Mouse (Mus musculus) midbrain, embryonic 14.5 days (tissue): ENCODE data around the gene 1700102P08Rik. TPM values are rescaled to one million over a fixed set of nuclear protein-coding genes. Genes with fewer than 3 reads are reported as not detected.

Experiments
- ATAC-seq: fragments of 200-750 bp; cut with Nextera tagmentation; 2 replicates; pipeline ENCODE4 v1.8.0; 2017; ENCODE audit warnings: moderate number of reproducible peaks, moderate library complexity; ENCODE audit not compliant: low FRiP score, low TSS enrichment
- DNase-seq: peaks from one replicate; pipeline ENCODE4 v3.0.0-alpha.2; 2015
- H3K27ac ChIP-seq: fragments of 300-500 bp; sonication (generic); replicated peaks from 2 replicates; pipeline ENCODE4 v1.5.1; 2014; ENCODE audit warnings: mild to moderate bottlenecking, low read depth, low read length, moderate library complexity
- H3K27me3 ChIP-seq: fragments of 300-500 bp; sonication (generic); 2 replicates; pipeline ENCODE4 v1.6.1; 2014; ENCODE audit warnings: low read length, control low read depth, mixed read lengths; ENCODE audit not compliant: control insufficient read depth, insufficient read depth
- H3K36me3 ChIP-seq: fragments of 300-500 bp; sonication (generic); 2 replicates; pipeline ENCODE4 v1.6.1; 2014; ENCODE audit warnings: low read length, control low read depth; ENCODE audit not compliant: control insufficient read depth, insufficient read depth
- H3K4me1 ChIP-seq: fragments of 300-500 bp; sonication (generic); 2 replicates; pipeline ENCODE4 v1.6.1; 2014; ENCODE audit warnings: mild to moderate bottlenecking, antibody characterized with exemption, low read length, control low read depth; ENCODE audit not compliant: control insufficient read depth, insufficient read depth
- H3K4me2 ChIP-seq: fragments of 300-500 bp; sonication (generic); 2 replicates; pipeline ENCODE4 v1.6.1; 2014; ENCODE audit warnings: mild to moderate bottlenecking, low read length, moderate library complexity
- H3K4me3 ChIP-seq: fragments of 300-500 bp; sonication (generic); replicated peaks from 2 replicates; pipeline ENCODE4 v1.5.1; 2014; ENCODE audit warnings: low read depth, low read length
- H3K9ac ChIP-seq: fragments of 300-500 bp; sonication (generic); replicated peaks from 2 replicates; pipeline ENCODE4 v1.6.1; 2014; ENCODE audit warnings: mild to moderate bottlenecking, low read length, moderate library complexity
- H3K9me3 ChIP-seq: fragments of 300-500 bp; sonication (generic); 2 replicates; pipeline ENCODE4 v1.6.1; 2016; ENCODE audit warnings: low read length, control low read depth, mixed read lengths; ENCODE audit not compliant: control insufficient read depth
- WGBS: fragments of 180-500 bp; shearing (Covaris S2); extraction: QIAGEN DNeasy Blood & Tissue Kit; methylation state at CpG from one replicate; pipeline ENCODE4 v1.1.7; 2014; 5-methylcytosine and 5-hydroxymethylcytosine counted together
- polyA plus RNA-seq: library from polyadenylated mRNA; unstranded; fragments of >200 nt; fragmentation: Nextera tagmentation; extraction: Ambion mirVana; gene quantifications from 2 replicates; pipeline ENCODE4 v1.2.1, GENCODE M21; 2014

The 1700102P08Rik gene
- polyA plus RNA-seq, 1 experiment from 2014 or later, result 1.6 TPM

DNA sequence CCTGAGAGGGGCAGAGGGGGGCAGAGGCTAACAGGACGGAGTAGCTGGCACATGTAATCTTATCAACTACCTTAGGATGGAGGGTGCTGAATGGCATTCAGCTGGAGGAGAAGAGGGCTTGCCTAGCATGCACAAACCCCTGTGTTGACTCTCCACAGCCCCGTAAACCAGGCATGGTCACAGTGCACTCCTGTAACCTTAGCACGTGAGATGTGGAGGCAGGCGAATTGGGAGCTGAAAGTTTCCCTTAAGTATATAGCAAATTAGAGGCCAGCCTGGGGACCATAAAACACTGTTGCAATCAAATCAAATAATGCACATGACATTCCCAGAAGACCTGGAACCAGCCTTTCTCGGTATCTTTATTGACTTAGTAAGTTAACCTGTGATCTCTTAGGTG lies 13.9 kb upstream of the 1700102P08Rik start:
- whole genome bisulfite sequencing, result 96% methylated on average over 5 of the region's 5 CpGs
- H3K4me2 ChIP-seq, result no peak overlapping the region
- no peaks in the 10 kb centered on the region for H3K4me1 ChIP-seq
- ATAC-seq (no peak), DNase-seq (no peak)
- no peaks in the 10 kb centered on the region for H3K9me3 ChIP-seq
- H3K27ac ChIP-seq, result no peak overlapping the region
- H3K36me3 ChIP-seq, result peaks cover 98% of the 10 kb centered on the region
- no peak overlapping the region for H3K4me3 ChIP-seq
- no peak overlapping the region for H3K9ac ChIP-seq
- no peaks in the 10 kb centered on the region for H3K27me3 ChIP-seq

DNA sequence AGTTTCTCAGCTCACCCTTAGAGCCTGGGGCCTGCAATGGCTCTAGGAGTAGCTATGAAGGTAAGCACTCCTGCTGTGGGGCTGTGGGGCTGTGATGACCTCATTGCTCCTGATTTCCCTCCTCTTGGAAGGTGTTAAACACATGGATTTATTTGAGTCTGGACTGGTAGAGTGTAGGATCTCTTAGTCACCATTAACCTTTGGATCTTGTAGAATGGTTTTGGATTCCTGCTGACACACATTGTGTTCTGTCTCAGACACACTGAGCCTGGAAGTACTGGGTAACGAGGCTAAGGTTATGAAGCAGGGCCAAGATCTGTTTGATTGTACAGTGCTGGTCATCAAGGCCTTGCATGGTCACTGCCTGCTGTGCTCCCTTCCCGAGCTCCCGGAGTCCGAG lies 13.3 kb upstream of the 1700102P08Rik start:
- no peak overlapping the region for H3K27ac ChIP-seq
- WGBS, result 96% methylated on average over 4 of the region's 4 CpGs
- DNase-seq, result no peak
- ATAC-seq, result no peak
- H3K4me1 ChIP-seq, result no peaks in the 10 kb centered on the region
- no peaks in the 10 kb centered on the region for H3K9me3 ChIP-seq
- no peak overlapping the region for H3K4me2 ChIP-seq
- H3K27me3 ChIP-seq, result no peaks in the 10 kb centered on the region
- no peak overlapping the region for H3K9ac ChIP-seq
- peaks cover 98% of the 10 kb centered on the region for H3K36me3 ChIP-seq
- H3K4me3 ChIP-seq, result no peak overlapping the region

DNA sequence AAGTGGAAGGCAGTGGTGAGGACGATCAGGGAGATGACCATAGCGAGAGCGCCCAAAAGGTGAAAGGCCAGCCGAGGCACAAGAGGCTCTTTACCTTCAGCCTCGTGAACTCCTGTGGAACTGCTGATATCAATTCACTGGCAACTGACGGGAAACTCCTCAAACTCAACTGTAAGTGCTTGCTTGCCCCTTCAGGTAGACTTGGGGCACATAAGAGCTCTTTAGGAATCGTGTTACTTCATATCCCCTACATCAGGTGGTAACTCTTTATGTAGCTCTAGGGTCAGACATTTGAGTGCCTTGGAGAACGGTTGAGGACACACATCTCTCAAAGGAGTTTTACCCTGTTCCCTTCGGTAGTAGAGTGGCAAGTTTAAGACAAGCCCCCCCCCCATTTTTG lies 11.2 kb upstream of the 1700102P08Rik start:
- no peak for DNase-seq
- ATAC-seq, result no peak
- Histone ChIP-seq H3K4me2 (no peak overlapping the region), H3K36me3 (peaks cover 95% of the 10 kb centered on the region), H3K4me3 (no peak overlapping the region), H3K9me3 (no peaks in the 10 kb centered on the region), H3K27me3 (no peaks in the 10 kb centered on the region), H3K27ac (no peak overlapping the region), H3K4me1 (no peaks in the 10 kb centered on the region), H3K9ac (no peak overlapping the region)
- WGBS, result 95% methylated on average over 9 of the region's 9 CpGs

DNA sequence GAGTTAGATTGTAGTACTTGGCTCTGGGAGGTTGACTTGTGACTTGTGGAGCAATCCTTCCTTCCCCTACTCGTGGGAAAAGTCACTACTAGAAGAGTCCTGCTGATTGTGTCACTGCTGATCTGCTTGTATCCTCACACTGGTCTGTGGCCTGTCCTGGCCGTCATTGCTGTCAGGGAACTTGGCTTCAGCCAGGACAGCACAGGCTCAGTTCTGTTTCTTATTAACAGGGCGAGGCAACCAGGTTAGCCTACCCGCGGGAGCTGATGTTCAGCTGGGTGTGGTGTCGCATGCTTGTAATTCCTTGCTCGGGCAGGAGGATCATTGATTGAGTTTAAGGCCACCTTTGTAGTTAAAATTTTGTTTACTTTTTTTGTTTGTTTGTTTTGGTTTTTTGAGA lies 7.6 kb upstream of the 1700102P08Rik start:
- Histone ChIP-seq H3K9me3 (no peaks in the 10 kb centered on the region), H3K4me3 (no peak overlapping the region), H3K27me3 (no peaks in the 10 kb centered on the region), H3K36me3 (peaks cover 94% of the 10 kb centered on the region), H3K4me2 (no peak overlapping the region), H3K9ac (no peak overlapping the region), H3K27ac (no peak overlapping the region), H3K4me1 (no peaks in the 10 kb centered on the region)
- WGBS, result 87% methylated on average over 7 of the region's 7 CpGs
- no peak for ATAC-seq
- DNase-seq, result no peak

DNA sequence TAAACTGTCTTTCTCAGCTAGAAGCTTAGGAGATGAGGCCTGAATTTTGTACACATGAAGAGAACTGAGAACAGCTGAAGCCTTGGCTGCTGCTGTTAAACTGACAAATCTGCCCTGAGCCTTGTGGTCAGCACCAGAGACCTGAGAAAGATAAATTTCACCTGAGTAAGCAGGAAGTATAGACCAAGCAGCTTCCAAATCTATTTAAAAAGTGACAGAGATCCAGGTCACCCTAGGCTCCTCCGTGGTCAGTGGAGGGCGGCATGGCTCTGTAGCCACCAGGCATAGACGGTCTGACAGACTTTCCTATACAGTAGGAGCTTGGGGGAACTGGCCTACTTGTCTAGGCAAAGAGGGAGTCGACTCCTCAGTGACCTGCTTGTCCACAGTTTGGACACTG lies 5.8 kb upstream of the 1700102P08Rik start:
- H3K27ac ChIP-seq, result no peak overlapping the region
- no peak overlapping the region for H3K9ac ChIP-seq
- H3K4me3 ChIP-seq, result no peak overlapping the region
- H3K9me3 ChIP-seq, result no peaks in the 10 kb centered on the region
- no peaks in the 10 kb centered on the region for H3K27me3 ChIP-seq
- H3K4me2 ChIP-seq, result no peak overlapping the region
- H3K36me3 ChIP-seq, result peaks cover 93% of the 10 kb centered on the region
- 90% methylated on average over 4 of the region's 4 CpGs for WGBS
- ATAC-seq (no peak), DNase-seq (no peak)
- H3K4me1 ChIP-seq, result no peaks in the 10 kb centered on the region

DNA sequence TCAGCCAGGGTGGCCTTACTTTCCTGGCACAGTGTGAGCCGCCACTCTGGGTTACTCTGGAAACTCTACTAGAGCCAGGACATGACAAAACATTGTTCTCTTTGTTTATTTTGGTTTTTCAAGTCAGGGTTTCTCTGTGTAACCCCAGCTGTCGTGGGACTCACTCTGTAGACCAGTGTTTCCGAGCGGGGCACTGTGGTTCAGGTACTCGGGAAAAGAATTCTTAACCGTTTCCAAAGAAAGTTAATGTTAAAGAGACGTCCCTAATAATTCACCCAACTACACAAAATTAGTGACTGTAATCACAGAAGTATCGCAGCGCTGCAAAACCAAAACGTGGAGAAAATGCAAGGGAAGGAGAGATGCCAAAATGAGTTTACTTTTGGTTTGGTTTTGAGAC lies 4.0 kb upstream of the 1700102P08Rik start:
- Histone ChIP-seq H3K4me3 (no peak overlapping the region), H3K9ac (no peak overlapping the region), H3K27ac (no peak overlapping the region), H3K4me2 (no peak overlapping the region), H3K4me1 (no peaks in the 10 kb centered on the region), H3K36me3 (peaks cover 95% of the 10 kb centered on the region), H3K9me3 (no peaks in the 10 kb centered on the region), H3K27me3 (no peaks in the 10 kb centered on the region)
- DNase-seq, result no peak
- whole genome bisulfite sequencing, result 91% methylated on average over 10 of the region's 10 CpGs
- ATAC-seq, result no peak

DNA sequence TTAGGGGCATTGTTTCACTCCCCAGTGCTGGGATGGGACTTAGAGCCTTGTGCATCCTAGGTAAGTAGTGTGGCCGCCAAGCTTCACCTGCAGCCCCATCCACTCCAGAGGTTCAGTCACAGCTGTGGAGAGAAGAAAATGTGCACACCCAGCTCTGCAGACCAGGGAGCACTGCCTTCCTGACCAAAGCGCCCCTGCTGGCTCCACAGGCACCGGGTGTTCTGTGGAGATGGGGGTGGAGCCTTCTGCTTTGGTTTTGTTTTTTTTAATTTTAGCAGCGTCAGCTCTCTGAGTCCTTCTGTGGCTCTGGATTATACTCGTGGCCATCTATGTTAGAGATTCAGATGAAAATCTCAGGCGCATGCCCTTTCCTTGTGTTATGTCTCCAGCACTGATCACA lies 3.4 kb upstream of the 1700102P08Rik start:
- Histone ChIP-seq H3K4me2 (no peak overlapping the region), H3K9me3 (no peaks in the 10 kb centered on the region), H3K4me1 (no peaks in the 10 kb centered on the region), H3K27ac (no peak overlapping the region), H3K9ac (no peak overlapping the region), H3K4me3 (no peak overlapping the region), H3K27me3 (no peaks in the 10 kb centered on the region), H3K36me3 (peaks cover 93% of the 10 kb centered on the region)
- 85% methylated on average over 6 of the region's 6 CpGs for WGBS
- no peak for DNase-seq
- ATAC-seq, result no peak

DNA sequence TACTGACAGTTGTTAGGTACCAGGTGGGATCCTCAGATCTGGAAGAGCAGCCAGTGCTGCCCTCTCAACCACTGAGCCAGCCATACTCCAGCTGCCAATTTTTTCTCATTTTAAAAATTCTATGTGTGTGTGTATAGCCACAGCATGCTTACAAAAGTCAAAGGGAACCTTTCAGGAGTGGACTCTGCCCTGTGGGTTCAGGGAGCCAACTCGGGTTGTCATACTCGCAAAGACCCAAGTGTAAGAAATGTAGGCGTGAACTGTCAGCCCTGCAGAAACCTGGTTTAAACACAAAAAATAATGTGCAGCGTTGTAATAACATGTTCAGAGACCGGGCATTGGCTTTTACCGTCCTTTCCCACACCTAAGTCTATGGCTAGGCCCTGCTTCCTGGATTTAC lies 1.6 kb downstream of the 1700102P08Rik start:
- Histone ChIP-seq H3K4me1 (no peaks in the 10 kb centered on the region), H3K4me3 (no peak overlapping the region), H3K4me2 (no peak overlapping the region), H3K9me3 (no peaks in the 10 kb centered on the region), H3K27ac (no peak overlapping the region), H3K36me3 (peaks cover 47% of the 10 kb centered on the region), H3K27me3 (no peaks in the 10 kb centered on the region), H3K9ac (no peak overlapping the region)
- WGBS, result 97% methylated on average over 6 of the region's 6 CpGs
- no peak for DNase-seq
- ATAC-seq, result no peak

DNA sequence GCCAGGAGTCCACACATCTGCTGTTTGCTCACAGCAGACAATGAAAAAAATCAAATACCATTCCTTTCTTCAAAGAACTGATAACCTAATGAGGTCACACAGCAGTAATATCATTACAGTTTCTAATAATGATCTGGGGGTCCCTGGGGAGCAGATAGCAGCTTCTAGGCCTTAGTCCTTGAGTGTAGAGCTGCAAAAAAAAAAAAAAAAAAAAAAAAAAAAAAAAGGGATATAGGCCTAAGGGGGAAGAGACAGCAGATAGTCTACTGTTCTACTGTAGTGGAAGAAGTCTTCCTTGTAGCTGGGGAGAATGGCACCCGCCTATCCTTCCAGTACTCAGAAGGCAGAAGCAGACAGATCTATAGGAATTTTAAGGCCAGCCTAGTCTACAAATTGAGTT lies 2.8 kb downstream of the 1700102P08Rik start:
- Histone ChIP-seq H3K4me3 (no peak overlapping the region), H3K9ac (no peak overlapping the region), H3K27me3 (no peaks in the 10 kb centered on the region), H3K36me3 (peaks cover 36% of the 10 kb centered on the region), H3K27ac (no peak overlapping the region), H3K9me3 (no peaks in the 10 kb centered on the region), H3K4me1 (no peaks in the 10 kb centered on the region), H3K4me2 (no peak overlapping the region)
- WGBS, result 95% methylated on average over 1 of the region's 1 CpGs
- DNase-seq, result no peak
- no peak for ATAC-seq
